In the genomic region with DNA sequence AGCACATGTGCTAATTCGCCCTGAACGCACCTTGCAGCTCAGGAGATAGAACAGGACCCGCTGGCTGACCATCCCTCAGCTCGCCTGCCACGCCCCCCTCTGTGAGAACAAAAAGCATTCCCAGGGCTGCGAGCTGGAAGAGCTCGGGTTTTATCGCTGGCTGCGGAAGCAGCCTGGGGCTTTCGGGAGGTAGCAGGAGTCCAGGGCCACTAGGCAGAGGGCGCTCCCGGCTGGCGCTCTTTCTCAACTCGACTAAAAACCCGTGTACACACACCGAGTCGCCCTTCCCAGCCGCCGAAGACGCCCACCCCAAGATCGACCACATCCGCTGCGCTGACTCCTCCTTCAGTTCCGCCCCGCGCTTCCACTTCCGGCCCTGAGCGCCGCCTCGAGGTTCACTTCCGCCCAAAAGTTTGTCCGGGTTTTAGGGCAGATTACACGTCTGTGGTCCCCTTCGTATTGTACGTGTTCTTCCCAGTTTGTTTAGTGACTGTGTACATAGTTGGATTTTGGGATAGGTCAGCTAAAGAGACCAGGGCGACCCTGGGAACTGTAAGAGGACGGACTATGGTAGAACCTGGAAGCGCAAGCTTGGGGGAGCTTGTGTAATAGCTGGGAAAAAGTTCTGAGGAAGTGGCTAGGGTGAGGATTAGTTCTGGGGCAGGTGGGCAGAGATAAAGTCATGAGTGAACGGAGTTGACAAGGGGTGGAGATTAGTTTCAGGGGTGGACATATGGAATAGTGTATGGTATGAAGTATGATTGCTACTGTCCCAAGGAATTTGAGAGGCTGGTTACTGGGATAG, we compare ENCODE assay signal across 8 mouse cellular contexts. TPM values are rescaled to one million over a fixed set of nuclear protein-coding genes. Genes with fewer than 3 reads are reported as not detected.
DNase-seq lines count a peak whose midpoint lies in the region; ATAC-seq and TF ChIP-seq lines count a peak whose summit lies in the region.

No protein-coding gene starts in this region.

- peak; percentile 75; the same call in 1 of the 2 replicates for TF ChIP-seq POLR2A in brain, embryonic 14.5 days (IDR thresholded peaks at IDR 0.05; ENCODE audit: borderline replicate concordance, extremely low read depth, insufficient read depth, insufficient read length, poor library complexity, severe bottlenecking)

- 5% methylated on average over 39 of the region's 39 CpGs for WGBS in limb, embryonic 13.5 days
- WGBS in midbrain, embryonic 15.5 days: 4% methylated on average over 39 of the region's 39 CpGs

- peak; percentile 69 to 73 for DNase-seq in B cell, adult 2 months
- DNase-seq in brain, embryonic 14.5 days (ENCODE audit: low read depth): peak; percentile 95
- DNase-seq in heart, adult 9 months (ENCODE audit: low spot score in 2 of 2): peak; percentile 49 to 53
- DNase-seq in kidney, adult 9 months: peak; percentile 57
- DNase-seq in spleen, adult 18-20 months: peak; percentile 49 to 58

- H3K4me1 ChIP-seq in limb, embryonic 13.5 days: peaks cover 4% of the 10 kb centered on the region
- peaks cover 12% of the 10 kb centered on the region for H3K4me1 ChIP-seq in midbrain, embryonic 15.5 days

- no peaks in the 10 kb centered on the region for H3K9me3 ChIP-seq in limb, embryonic 13.5 days
- no peaks in the 10 kb centered on the region for H3K9me3 ChIP-seq in midbrain, embryonic 15.5 days

- H3K4me3 ChIP-seq in limb, embryonic 13.5 days: peak overlapping the region; percentile 64
- peak overlapping the region; percentile 67 for H3K4me3 ChIP-seq in midbrain, embryonic 15.5 days

- peak overlapping the region; percentile 73 for H3K4me2 ChIP-seq in limb, embryonic 13.5 days (replicated peaks)
- peak overlapping the region; percentile 69 for H3K4me2 ChIP-seq in midbrain, embryonic 15.5 days

- peak overlapping the region; percentile 70 for H3K9ac ChIP-seq in limb, embryonic 13.5 days
- H3K9ac ChIP-seq in midbrain, embryonic 15.5 days: peak overlapping the region; percentile 75

- TF ChIP-seq CTCF in brain, embryonic 14.5 days (IDR thresholded peaks at IDR 0.05; ENCODE audit: borderline replicate concordance, extremely low read depth, insufficient read depth, insufficient read length): no peak

- H3K27me3 ChIP-seq in limb, embryonic 13.5 days: no peaks in the 10 kb centered on the region
- H3K27me3 ChIP-seq in midbrain, embryonic 15.5 days (replicated peaks): no peaks in the 10 kb centered on the region; the same call in 1 of the 2 replicates

- ATAC-seq in erythroblast, adult 5-6 weeks (replicated peaks; ENCODE audit: low FRiP score, poor library complexity, severe bottlenecking): peak; percentile 55
- peak; percentile 98 for ATAC-seq in limb, embryonic 13.5 days (ENCODE audit: low FRiP score, low read depth)
- ATAC-seq in midbrain, embryonic 15.5 days (replicated peaks): peak; percentile 99

- peak overlapping the region; percentile 90 for H3K27ac ChIP-seq in limb, embryonic 13.5 days
- H3K27ac ChIP-seq in midbrain, embryonic 15.5 days: peak overlapping the region; percentile 95

- H3K36me3 ChIP-seq in limb, embryonic 13.5 days: peaks cover 11% of the 10 kb centered on the region
- peaks cover under 1% of the 10 kb centered on the region; the same call in 1 of the 2 replicates for H3K36me3 ChIP-seq in midbrain, embryonic 15.5 days (replicated peaks)

RNA-seq across cellular contexts. Expression of gene Zfp558, which starts 4.5 kb away (rescaled TPM):
- 27.9 and 32.1 TPM in 2 replicates for polyA plus RNA-seq in brain, embryonic 14.5 days (2012; rRNA removed)
- total RNA-seq in erythroblast, adult 5-6 weeks (2015; ENCODE audit: low replicate concordance): 0.63 TPM in 1 of 2 replicates, not detected in the other
- not detected in 2 replicates for total RNA-seq in erythroblast, adult 5-6 weeks (2017; ENCODE audit: low replicate concordance)
- 10.4 and 13.0 TPM in 2 replicates for polyA plus RNA-seq in limb, embryonic 13.5 days (2015; fragmentation: Nextera tagmentation; extraction: Ambion mirVana)
- polyA plus RNA-seq in midbrain, embryonic 15.5 days (2015; fragmentation: Nextera tagmentation; extraction: Ambion mirVana): 45.4 and 54.8 TPM in 2 replicates

RNA-seq across cellular contexts. Expression of gene Mbd3l1, which starts 4.6 kb away (rescaled TPM):
- not detected in 2 replicates for polyA plus RNA-seq in brain, embryonic 14.5 days (2012; rRNA removed)
- not detected in 2 replicates for total RNA-seq in erythroblast, adult 5-6 weeks (2015; ENCODE audit: low replicate concordance)
- total RNA-seq in erythroblast, adult 5-6 weeks (2017; ENCODE audit: low replicate concordance): not detected in 2 replicates
- polyA plus RNA-seq in limb, embryonic 13.5 days (2015; fragmentation: Nextera tagmentation; extraction: Ambion mirVana): not detected in 2 replicates
- polyA plus RNA-seq in midbrain, embryonic 15.5 days (2015; fragmentation: Nextera tagmentation; extraction: Ambion mirVana): not detected in 2 replicates

RNA-seq across cellular contexts. Expression of gene Mbd3l2, which starts 43.1 kb away (rescaled TPM):
- polyA plus RNA-seq in brain, embryonic 14.5 days (2012; rRNA removed): not detected in 2 replicates
- not detected in 2 replicates for total RNA-seq in erythroblast, adult 5-6 weeks (2015; ENCODE audit: low replicate concordance)
- 1.4 TPM in 1 of 2 replicates, not detected in the other for total RNA-seq in erythroblast, adult 5-6 weeks (2017; ENCODE audit: low replicate concordance)
- polyA plus RNA-seq in limb, embryonic 13.5 days (2015; fragmentation: Nextera tagmentation; extraction: Ambion mirVana): not detected in 2 replicates
- 0.10 and 0.13 TPM in 2 replicates for polyA plus RNA-seq in midbrain, embryonic 15.5 days (2015; fragmentation: Nextera tagmentation; extraction: Ambion mirVana)

Comparison
In these comparisons a context has a peak if more than half of its experiments do, and no peak if none do; other contexts are left out.
1. Peak in every context shown above with its lines: DNase-seq, ATAC-seq, H3K4me3 ChIP-seq and H3K27ac ChIP-seq.